Mouse (Mus musculus) adrenal gland, postnatal 25 days (tissue): ENCODE data around the gene Rps10. TPM values are rescaled to one million over a fixed set of nuclear protein-coding genes. Genes with fewer than 3 reads are reported as not detected.

Experiments used
- DNase-seq: peaks from one replicate; pipeline ENCODE4 v3.0.0; 2021; ENCODE audit warnings: mixed read lengths
- total RNA-seq: library from RNA; stranded (reverse); gene quantifications from 2 replicates; pipeline ENCODE4 v1.2.3, GENCODE M21; 2021

The Rps10 gene
- total RNA-seq, 1 experiment from 2014 or later, result 894 TPM

GRCm38 (mm10) chr17:27611994-27612393, 24.5 kb downstream of the Rps10 start:
- DNase-seq, result no peak

- DNase-seq, result no peak
Measured at GRCm38 (mm10) chr17:27611519-27611884, 25.0 kb downstream of the Rps10 start.

GRCm38 (mm10) chr17:27610679-27611518, 25.6 kb downstream of the Rps10 start:
- DNase-seq, result no peak

- no peak for DNase-seq
Measured at GRCm38 (mm10) chr17:27609576-27609975, 26.9 kb downstream of the Rps10 start.

GRCm38 (mm10) chr17:27603522-27604234, 32.8 kb downstream of the Rps10 start:
- no peak for DNase-seq

GRCm38 (mm10) chr17:27603036-27603435, 33.4 kb downstream of the Rps10 start:
- DNase-seq, result no peak

GRCm38 (mm10) chr17:27600869-27601268, 35.6 kb downstream of the Rps10 start:
- no peak for DNase-seq

- no peak for DNase-seq
Measured at GRCm38 (mm10) chr17:27600286-27600685, 36.2 kb downstream of the Rps10 start.

GRCm38 (mm10) chr17:27596376-27597190, 39.9 kb downstream of the Rps10 start:
- DNase-seq, result no peak

- no peak for DNase-seq
Measured at GRCm38 (mm10) chr17:27595659-27596375, 40.7 kb downstream of the Rps10 start.

GRCm38 (mm10) chr17:27592565-27592910, 43.9 kb downstream of the Rps10 start:
- no peak for DNase-seq

- DNase-seq, result no peak
Measured at GRCm38 (mm10) chr17:27591826-27592564, 44.5 kb downstream of the Rps10 start.

GRCm38 (mm10) chr17:27588231-27588630, 48.2 kb downstream of the Rps10 start:
- no peak for DNase-seq

- no peak for DNase-seq
Measured at GRCm38 (mm10) chr17:27587252-27587651, 49.2 kb downstream of the Rps10 start.

- DNase-seq, result no peak
Measured at GRCm38 (mm10) chr17:27586661-27587060, 49.8 kb downstream of the Rps10 start.

- DNase-seq, result no peak
Measured at GRCm38 (mm10) chr17:27583185-27583894, 53.1 kb downstream of the Rps10 start.
